Mouse (Mus musculus) 416B (cell line): ENCODE data around the gene Stk39.

ENCODE experiments used
- DNase-seq: peaks from one replicate; pipeline ENCODE4 v3.0.0; 2011; ENCODE audit warnings: low read depth

Stk39 gene

GRCm38 (mm10) chr2:68471759-68472550 is at the start of gene Stk39:
Gene Stk39 (minus strand): TSS chr2:68472268.
- no peak for DNase-seq

- DNase-seq: no peak
These were observed 43.3 kb upstream of the Stk39 start for GRCm38 (mm10) chr2:68515409-68515808.

- no peak for DNase-seq
These were observed 31.1 kb upstream of the Stk39 start for GRCm38 (mm10) chr2:68503202-68503601.

GRCm38 (mm10) chr2:68502734-68503133 is 30.7 kb upstream of the Stk39 start:
- DNase-seq: no peak

DNA sequence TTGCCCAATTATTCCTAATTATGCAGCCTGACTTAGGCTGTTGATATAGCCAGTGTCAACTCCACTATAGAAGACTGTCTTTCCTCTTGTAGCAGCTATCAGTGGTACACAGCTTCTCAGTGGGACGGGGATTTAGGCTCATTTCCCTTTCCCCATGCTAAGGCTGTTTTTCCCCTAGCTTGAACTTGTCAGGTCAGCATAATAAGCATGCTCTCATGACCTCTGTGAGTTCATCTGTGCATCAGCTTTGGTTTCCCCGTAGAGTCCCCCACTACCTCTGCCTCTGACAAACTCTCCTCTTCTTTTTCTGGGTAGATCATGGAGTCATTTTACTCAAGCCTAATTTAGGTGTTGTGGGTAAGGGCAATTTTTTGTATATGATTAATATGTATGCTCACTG is 30.2 kb upstream of the Stk39 start:
- no peak for DNase-seq

DNA sequence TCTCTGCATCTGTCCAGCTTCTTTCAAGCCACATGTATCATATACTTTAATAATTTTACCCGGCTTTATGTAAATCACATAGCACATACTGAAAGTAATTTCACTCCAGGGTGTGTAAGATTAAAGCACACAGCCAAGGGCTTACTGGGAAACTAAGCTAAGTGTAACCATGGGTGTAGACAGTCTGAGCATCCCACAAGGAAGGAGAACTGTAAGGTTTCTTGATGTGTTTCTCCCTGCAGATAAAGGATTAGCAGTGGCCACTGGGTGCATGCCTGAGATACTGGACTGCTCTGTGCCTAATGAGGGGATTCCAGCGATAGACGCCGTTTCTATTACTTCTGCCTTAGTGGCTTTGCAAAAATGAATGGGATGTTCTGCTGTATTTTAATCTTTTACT is 14.2 kb upstream of the Stk39 start:
- no peak for DNase-seq

DNA sequence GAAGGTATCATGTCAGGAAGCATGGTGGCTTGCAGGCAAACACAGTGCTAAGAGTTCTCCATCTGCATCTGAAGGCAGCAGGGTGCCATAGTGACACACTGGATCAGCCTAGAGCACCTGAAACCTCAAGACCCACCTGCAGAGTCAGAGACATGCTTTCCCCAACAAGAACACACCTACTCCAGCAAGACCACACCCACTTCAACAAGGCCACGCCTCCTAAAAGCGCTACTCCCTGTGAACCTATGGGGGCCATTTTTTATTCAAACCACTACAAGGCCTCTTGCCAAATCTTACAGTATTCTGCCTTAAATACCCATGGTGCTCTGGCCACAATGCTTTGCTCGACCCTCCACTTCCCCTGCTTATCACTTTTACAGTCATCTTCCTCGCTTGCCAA is 13.1 kb upstream of the Stk39 start:
- DNase-seq: no peak

DNA sequence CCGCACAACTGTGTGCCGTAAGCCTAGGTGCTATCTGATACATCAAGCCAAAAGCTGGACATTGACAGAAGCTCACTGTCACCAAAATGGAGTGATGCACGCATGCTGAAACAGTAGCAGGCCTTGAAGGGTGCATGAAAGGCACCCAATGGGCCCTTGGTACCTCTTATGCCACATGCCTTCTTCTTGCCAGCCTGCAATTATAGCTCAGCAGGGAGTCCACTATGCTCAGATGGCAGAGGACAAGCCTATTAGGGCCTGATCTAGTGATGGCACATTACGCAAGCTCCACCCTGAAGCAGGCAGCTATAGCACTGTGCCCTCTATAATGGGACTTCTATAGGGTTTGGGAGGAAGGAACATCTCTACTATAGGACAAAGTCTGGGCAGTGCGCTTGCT is 10.8 kb upstream of the Stk39 start:
- no peak for DNase-seq

DNA sequence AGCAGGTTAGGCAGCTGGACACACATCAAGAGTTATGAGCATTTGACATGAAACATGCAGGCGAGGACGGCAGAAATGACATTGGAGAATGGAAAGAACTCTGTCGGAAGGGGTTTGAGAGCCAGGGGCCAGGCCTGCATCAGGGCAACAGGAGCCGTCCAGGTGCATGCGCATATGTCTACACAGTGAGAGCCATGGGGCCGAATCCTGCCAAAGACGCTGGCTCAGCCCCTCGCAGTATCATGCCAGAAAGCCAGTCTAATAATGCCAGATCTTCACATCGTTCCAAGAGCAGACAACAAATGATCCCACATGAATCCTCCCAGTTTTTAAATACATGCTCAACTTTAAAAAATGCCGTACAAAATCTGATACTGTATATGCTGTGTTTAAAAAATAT is 7.8 kb upstream of the Stk39 start:
- no peak for DNase-seq

DNA sequence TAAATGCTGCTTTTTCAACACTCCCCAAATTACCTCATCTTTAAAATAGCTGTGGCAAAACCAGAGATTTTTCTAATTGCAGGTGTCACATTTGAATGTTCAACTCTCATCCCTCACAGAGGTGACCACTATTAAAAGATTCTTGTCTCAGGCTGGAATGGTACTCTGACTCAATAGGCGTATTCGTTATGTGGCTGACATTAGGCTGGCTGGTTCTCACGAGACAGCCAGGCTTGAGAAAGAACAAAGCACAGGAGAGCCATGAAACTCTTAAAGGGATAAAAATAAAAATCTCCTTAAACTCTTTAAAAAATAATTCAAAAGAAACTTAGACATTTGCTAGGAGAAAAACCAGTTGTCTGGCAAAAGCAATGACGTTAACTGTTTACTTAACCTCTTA is 853 bp upstream of the Stk39 start:
- no peak for DNase-seq

DNA sequence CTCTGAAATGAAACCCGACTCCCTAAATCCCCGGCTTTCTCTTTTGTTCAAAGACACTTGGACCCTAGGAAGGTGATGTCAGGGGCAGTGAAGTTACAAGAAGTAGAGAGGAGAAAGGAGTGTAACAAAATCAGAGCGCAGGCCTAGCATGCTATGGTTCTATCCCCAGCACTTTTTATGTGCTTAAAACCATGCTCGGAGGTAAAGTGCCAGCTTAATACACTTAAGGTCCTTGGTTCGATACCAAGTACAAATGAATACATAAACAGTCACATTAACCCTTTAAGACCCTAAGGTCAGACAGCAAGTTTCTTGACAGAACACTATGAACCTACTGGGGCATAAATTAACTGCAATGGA is 463 bp upstream of the Stk39 start:
- DNase-seq: no peak

- no peak for DNase-seq
These were observed 943 bp downstream of the Stk39 start for GRCm38 (mm10) chr2:68470891-68471758.

DNA sequence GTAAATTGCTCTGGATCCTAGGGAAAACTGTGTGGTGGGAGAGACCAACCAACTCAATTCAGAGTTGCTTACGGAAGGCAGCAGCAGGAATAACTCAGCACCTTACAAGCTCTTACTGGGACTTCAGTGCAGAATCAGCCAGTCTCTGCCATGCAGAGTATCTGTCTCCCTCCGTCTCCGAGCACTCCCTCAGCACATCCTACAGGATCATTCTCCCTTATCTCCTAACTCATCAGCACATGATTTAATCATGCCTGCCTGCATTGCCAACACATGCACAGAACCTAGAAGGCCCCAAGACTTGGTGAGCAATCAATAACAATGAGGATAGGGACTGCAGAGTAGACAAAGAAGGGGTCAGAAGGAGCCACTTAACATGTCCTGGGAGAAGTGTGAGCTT is 2.6 kb downstream of the Stk39 start:
- DNase-seq: no peak

GRCm38 (mm10) chr2:68468698-68469097 is 3.4 kb downstream of the Stk39 start:
- DNase-seq: no peak

DNA sequence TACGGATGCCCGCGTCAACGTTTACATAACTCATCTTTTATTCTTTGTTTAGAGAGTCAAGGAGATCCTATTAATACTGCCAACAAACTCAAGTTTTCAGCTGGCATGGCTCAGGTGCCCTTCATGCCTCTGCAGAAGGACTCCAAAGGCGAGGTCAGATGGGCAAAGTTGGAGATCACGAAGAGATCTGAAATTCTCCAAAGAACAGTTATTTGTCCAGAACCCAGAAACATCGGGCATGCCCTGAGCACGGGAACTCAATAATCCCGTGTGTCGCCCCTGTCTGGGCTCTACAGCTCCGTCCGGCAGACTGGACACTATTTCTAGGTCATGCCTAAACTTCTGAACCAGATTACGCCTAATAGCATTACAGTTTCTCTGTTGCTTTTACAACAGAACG is 3.8 kb downstream of the Stk39 start:
- DNase-seq: no peak

GRCm38 (mm10) chr2:68467085-68467978 is 4.7 kb downstream of the Stk39 start:
- DNase-seq: no peak

- DNase-seq: no peak
These were observed 5.7 kb downstream of the Stk39 start for GRCm38 (mm10) chr2:68466124-68467070.

- DNase-seq: no peak
These were observed 6.6 kb downstream of the Stk39 start for GRCm38 (mm10) chr2:68465266-68466123.

- DNase-seq: no peak
These were observed 7.6 kb downstream of the Stk39 start for GRCm38 (mm10) chr2:68464456-68464855.

DNA sequence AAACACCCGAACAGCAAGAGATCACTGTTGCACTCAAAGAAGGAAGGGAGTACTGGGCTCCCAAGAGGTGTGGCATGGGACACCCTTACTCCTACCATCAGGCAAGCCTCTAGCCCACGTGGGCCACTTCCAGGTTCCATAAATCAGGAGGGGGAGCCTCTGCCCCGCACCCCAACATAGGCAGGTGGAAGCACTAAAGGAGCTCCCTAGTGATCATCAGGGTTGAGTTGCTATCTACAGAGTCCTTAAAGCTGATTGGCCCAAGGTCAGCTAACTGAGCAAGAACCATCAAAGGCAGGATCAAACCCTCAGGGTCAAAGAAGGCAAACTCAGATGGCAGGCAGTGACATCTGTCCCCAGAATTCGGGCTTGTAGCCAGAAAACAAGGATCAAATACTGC is 8.3 kb downstream of the Stk39 start:
- DNase-seq: no peak
